Mouse (Mus musculus) heart, postnatal 10 days (tissue): ENCODE results near the gene Hsd17b1. TPM values are rescaled to one million over a fixed set of nuclear protein-coding genes. Genes with fewer than 3 reads are reported as not detected.

ENCODE experiments used
- DNase-seq, 2 experiments: peaks; one replicate each; pipeline ENCODE4 v3.0.0; 2021
- intact Hi-C: fragments of 180-260 bp; cut with DNase I; formaldehyde crosslinking; loops from one replicate; pipeline ENCODE4 v1.15.1; 2025
- total RNA-seq, 2 experiments: library from RNA; stranded (reverse); gene quantifications; 2 replicates each; pipeline ENCODE4 v1.2.3; 2021

The Hsd17b1 gene
- total RNA-seq, 2 experiments from 2014 or later, result 0.45 TPM; not detected in 1

DNA sequence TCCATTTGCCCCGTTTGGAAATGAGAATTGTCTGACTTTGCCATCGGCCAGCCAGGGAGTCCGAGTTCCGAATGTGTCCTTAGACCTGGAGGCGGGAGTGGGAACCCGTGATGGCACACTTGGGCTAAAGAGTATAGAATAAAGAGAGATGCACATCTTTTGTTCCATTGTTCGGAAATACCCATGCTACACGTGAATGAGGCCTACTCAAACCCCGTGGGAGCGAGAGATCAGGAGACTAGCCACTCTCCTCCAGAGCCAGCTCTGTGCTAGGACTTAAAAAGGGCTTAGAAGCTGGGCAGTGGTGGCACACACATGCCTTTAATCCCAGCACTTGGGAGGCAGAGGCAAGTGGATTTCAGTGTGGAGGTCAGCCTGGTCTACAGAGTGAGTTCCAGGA is 18.7 kb upstream of the Hsd17b1 start:
- no peak for DNase-seq
- intact Hi-C loops, result no loop called here

DNA sequence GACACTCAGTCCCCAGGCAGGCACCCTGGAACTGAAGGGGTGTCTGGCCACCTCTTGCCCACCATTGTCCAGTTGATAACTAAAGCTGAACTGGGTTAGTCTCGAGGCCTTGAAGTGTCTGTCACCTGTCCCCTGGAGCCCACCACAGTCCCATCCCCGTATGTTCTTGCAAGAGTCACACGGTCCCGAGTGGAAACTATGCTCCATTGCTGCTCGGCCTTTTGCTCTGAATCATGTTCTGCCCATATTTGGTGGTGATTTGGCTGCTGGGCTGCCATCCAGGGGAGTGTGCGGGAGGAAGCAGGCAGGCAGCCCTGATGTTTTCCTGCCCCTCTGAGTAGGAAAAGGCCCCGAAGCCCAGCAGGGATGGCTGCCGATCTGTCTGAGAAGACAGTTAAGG is 18.1 kb upstream of the Hsd17b1 start:
- intact Hi-C loops, result loop anchor here (2.0 to 10.0 kb wide), 2 partner anchors 51 to 345 kb away; partner anchors contain the start of genes Atp6v0a1, Hspb9 and Kat2a
- peak; percentile 87 for DNase-seq

DNA sequence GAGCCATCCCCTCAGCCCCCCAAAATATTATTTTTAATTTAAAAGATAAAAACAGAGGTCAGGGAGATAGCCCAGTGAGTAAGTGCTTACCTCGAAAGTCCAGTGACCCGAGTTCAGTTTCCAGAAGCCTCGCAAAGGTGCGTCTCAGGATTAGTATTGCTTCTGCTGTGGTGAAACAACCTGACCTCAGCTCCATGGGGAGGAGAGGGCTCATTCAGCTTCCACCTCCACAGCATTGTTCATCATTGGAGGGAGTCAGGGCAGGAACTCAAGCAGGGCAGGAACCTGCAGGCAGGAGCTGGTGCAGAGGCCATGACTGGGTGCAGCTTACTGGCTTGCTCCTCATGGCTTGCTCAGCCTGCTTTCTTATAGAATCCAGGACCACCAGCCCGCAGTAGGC is 17.2 kb upstream of the Hsd17b1 start:
- DNase-seq, result no peak
- intact Hi-C loops, result loop anchor here (2.0 to 10.0 kb wide), 2 partner anchors 52 to 346 kb away; partner anchors contain the start of genes Atp6v0a1, Hspb9 and Kat2a

DNA sequence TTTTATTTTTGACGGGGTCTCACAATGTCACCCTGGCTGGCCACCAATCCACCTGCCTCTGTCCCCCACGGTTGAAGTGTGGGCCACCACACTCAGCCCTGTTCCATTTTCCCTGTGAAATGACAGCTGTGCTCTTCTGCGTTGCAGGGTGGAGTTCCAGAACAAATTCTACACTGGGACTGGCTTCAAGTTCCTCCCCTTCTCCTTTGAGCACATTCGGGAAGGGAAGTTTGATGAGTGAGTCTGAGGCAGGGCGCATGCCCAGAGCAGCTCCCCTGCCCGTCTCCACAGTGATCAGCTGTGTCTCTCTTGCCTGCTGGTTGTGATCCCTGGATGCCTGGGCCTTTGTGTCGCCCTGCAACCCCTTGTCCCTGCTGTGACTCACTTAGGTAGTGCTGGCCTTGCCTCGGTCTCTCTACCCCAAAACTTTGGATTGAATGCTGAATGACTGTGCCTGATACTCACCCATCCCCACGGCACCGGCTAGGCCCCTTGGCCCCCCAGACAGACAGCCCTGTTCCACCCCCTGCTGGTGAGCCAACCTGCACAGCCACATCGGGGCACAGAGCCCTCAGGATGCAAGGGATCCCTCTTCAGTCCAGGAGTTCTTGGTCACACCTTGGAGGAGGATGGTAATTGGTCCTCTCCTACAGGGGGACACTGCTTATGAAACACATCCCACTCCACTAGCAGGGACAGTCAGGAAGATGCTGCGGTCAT is 15.9 kb upstream of the Hsd17b1 start:
- intact Hi-C loops, result loop anchor here (10.0 kb wide), 1 partner anchor 348 kb away; the partner anchor contains the start of genes Hspb9 and Kat2a
- DNase-seq, result peak; percentile 75 to 79

DNA sequence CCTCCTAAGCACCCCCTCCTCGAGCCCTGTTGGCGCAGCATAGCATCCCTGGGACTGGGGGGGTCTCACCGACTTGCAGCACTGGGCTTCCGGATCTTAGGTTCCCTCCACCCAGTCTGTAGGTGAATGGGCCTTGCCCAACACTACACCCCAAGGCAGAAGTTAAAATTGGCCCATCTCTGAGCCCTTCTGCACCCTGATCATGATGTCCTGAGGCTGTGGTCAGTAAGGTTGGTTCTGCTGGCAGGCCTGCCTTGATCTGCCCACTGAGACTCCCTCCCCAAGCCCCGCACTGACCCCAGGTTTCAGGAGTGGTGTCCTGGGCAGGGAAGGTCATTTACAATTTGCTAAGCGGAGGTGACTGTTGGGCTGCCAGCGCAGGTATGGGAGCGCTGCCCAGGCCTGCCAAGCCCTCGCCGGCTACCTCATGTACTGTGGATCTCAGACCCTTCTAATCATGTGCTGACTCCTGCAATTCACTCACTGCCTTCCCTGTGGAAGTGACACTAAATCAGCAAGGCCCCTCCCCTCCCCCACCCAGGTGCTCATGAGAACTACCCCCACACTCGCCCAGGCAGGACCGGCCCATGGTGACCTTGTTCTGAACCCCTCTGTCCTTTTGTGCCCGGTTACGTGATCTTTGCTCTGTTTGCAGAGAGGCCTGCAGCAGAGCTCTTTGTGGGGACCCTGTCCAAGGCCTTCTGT is 15.1 kb upstream of the Hsd17b1 start:
- intact Hi-C loops, result loop anchor here (10.0 kb wide), 1 partner anchor 348 kb away; the partner anchor contains the start of genes Hspb9 and Kat2a
- DNase-seq, result peak in 1 of 2 experiments; percentile 72

DNA sequence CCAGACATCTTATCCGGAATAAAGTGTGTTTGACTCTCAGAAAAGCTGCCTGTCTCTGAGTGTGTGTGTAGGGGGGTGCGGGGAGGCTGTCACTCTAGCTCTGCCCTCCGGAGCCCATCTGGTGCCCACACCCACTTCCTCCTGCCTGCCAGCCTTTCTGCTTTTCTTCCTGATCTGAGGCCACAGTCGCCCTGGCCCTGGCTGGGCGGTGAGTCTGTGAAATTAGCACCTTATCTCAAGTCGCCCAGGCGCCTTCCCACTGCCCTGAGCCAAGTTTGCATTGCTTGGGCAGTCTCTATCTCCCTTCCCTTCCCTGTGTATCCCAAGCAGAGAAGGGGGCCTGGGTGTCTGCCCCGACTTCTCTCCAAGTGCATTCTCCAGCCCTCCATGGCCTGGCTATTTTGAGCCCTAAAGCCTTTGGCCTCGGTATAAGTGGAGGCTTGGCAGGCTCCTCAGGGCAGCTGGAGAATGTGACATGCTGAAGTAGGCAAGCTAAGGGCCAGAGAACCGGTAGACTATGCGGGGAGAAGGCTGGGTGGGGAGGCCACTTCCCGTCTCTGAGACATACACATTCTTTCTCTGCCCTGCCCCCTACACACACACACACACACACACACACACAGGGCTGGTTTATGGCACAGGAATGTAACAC is 14.4 kb upstream of the Hsd17b1 start:
- peak; percentile 88 to 92 for DNase-seq
- intact Hi-C loops, result loop anchor here (10.0 kb wide), 1 partner anchor 349 kb away; the partner anchor contains the start of genes Hspb9 and Kat2a

DNA sequence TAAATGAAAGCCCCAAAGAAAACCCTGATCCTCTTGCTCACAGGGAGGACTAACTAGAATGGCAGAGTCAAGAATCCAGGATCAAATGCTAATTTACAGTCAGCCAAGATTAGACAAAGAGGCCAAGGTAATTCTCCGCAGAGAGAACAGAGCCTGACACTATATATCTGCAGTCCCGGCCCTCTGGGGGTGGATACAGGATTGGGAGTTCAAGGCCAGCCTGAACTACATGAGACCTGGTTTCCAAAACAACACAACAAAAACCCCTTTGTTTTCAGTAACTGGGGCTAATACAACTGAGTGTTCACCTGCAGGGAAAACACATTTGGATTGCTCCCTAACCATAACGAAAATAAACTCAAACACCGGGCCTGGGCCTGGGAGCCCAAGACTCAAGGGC is 13.7 kb upstream of the Hsd17b1 start:
- intact Hi-C loops, result loop anchor here (10.0 kb wide), 1 partner anchor 350 kb away; the partner anchor contains the start of genes Hspb9 and Kat2a
- DNase-seq, result no peak

DNA sequence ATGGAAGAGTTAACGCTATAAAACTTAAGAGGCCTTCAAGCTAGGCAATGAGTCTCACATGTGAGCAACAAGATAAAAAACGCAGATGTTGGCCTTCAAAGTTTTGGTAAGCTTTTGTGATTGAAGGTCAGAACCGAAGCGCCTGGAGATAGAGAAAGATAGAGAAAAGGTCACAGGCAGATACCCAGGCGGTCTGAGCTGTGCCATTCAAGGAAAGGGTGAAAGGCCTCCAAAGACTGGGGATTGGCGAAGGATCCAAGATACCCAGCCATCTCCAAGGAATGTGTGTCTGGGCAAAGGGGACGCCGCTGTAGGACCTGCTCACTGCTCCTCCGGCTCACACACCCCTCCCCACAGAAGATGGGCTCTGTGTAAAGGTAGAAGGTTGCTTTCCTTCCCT is 13.2 kb upstream of the Hsd17b1 start:
- DNase-seq, result no peak
- intact Hi-C loops, result loop anchor here (10.0 kb wide), 1 partner anchor 350 kb away; the partner anchor contains the start of genes Hspb9 and Kat2a

DNA sequence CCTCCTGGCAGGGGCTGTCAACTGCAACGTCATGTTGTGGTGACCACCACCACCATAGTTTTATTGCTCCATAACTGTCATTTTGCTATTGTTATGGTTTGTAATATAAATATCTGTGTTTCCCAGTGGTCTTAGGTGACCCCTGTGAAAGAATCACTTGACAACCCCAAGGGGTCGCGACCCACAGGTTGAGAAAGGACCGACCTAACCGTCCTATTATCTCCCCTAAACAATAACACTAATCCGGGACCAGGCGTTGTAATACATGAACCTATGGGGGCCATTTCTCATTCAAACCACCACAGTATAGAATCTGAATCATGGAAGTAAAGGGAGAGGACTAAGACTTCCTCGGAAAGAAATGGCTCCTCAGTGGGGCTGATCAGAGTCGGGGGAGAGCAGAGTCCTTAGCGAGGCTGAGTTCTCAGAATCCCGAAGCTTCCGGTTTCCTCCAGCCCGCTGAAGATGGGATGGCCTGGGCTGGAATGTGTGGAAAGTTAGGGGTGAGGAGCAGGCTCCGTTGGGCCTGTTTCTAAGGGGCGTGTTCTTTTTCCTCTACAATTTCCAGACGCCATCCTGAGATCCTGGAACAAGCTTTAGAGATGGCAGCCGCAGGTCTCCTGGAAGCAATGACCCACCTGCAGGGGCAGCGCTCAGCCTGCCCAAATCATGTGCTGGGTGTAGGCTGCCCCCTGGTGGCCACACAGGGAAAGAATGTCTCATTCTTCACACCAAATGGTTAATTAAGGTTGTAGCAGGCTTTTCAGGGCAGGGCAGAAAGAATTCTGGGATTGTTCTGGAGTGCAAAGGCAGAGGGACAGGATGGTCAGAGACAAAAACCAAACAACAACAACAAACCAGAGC is 11.4 kb upstream of the Hsd17b1 start:
- intact Hi-C loops, result loop anchor here (1.0 to 10.0 kb wide), 3 partner anchors 84 to 352 kb away; partner anchors contain the start of genes Hspb9 and Kat2a
- DNase-seq, result peak; percentile 90 to 92

DNA sequence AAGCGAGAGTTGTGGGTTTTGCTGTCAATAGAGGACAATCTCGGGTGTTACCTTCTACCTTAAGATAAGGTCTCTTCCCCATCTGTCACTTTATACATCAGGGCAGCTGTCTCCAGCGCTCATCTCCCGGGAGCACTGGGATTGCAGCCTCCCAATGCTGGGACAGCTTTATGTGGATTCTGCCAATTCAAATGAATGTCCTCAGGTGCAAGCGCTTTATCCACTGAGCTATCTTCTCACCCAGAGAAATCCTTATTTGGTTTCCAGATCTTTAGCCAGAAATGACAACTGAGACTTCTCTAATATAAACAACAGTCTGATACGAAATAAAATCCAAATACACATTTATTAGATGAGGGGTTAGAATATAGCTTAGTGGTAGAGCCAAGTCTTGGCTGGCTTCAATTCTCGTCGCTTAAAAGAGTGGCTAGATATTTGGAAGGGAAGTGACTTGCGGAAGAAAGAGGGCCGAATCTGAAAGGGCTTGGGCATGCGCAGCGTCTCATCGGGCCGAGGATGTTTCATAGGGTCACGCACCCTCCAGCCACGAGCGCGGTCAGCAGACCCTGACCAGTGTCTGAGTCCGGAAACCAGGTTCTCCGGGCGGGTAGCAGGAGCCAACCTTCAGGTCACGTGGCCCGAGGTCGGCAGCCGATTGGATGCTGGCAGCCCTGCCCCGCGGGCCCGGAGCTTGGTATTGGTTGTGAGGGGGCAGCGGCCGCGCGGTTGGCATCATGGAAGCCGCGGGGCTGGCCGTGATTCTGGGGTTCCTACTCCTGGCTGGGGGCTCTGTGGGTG is 8.6 kb upstream of the Hsd17b1 start, which contains the start of gene Naglu:
Gene Naglu (plus strand): TSS at position 622 of the 798 bp plus-strand sequence.
- intact Hi-C loops, result loop anchor here (10.0 kb wide), 1 partner anchor 355 kb away; the partner anchor contains the start of genes Hspb9 and Kat2a
- DNase-seq, result peak; percentile 97

DNA sequence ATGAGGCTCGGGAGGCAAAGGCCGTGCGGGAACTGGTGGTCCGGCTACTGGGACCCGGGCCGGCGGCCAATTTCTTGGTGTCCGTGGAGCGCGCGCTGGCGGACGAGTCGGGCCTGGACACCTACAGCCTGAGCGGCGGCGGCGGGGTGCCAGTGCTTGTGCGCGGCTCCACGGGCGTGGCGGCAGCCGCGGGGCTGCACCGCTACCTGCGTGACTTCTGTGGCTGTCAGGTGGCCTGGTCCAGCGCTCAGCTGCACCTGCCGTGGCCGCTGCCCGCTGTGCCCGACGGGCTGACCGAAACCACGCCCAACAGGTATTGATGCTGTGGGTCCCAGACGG is 8.1 kb upstream of the Hsd17b1 start:
- intact Hi-C loops, result no loop called here
- DNase-seq, result no peak

DNA sequence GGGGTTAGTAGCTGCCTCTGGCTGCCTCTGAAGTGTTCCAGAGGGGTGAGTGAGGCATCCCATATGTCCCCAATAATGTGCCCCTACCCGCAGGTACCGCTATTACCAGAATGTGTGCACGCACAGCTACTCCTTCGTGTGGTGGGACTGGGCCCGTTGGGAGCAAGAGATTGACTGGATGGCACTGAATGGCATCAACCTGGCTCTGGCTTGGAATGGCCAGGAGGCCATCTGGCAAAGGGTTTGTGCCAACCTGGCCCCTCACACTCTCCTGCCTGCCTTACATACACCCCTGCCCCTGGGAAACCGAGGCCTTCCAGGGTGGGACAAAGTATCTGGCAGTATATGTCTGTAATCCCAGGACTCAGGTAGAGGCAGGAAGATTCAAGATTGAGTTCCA is 7.2 kb upstream of the Hsd17b1 start:
- DNase-seq, result no peak
- intact Hi-C loops, result no loop called here

DNA sequence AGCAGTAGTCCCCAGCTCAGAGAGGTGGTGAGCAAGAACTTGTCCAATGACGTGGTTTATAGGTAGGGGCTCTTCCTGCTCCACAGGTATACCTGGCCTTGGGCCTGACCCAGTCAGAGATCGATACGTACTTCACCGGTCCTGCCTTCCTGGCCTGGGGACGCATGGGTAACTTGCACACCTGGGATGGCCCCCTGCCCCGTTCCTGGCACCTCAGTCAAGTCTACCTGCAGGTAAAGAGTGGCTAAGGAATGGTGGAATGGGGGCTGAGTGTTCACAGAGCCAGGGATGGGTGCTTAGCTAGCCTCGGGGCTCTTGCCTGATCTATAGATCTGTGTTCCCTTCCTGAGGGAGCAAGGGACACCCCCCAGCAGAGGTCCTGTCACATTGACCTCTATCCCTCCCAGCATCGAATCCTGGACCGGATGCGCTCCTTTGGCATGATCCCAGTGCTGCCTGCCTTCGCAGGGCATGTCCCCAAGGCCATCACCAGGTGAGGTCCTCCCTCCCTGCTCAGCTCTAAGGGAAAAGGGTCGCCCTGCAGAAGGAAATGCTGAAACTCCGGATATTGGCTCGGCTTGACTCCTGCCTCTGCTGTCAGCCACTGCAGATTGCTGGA is 6.3 kb upstream of the Hsd17b1 start:
- intact Hi-C loops, result no loop called here
- no peak for DNase-seq

DNA sequence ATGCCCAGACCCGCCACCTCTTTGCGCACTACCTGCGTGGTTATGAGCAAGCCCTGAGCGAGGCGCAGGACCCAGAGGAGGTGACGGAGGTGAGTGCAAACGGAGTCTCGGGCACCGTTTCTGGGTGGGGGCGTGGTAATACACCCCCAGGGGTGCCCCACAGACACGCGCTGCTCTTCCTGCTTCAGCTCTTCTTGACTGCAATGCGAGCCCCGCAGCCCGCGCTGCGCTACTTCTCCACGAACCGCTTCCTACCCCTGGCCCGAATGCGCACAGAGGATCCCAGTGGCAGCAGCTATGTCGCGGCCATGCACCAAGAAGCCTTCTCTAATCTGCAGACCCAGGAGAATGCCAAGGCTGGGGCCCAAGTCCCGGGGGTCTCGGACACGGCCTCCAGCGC is 1.5 kb downstream of the Hsd17b1 start:
- intact Hi-C loops, result no loop called here
- DNase-seq, result no peak

DNA sequence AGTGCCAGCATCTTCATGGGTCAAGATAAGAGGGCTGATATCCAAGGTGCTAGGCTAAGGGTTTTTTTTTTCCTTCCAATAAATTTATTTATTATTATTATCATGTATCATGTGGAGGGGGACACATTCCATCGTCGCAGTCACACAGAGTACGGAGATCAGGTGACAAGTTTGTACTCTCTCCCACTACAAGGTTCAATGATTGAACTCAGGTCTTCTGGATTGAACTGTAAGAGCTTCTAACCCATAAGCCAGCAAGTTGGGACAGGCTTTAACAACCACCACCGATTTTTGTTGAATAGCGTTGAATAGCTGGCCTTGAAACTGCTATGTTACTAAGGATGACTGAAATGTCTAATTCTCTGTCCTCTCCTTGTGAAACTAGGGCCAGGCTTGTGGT is 2.2 kb downstream of the Hsd17b1 start:
- intact Hi-C loops, result no loop called here
- DNase-seq, result no peak

DNA sequence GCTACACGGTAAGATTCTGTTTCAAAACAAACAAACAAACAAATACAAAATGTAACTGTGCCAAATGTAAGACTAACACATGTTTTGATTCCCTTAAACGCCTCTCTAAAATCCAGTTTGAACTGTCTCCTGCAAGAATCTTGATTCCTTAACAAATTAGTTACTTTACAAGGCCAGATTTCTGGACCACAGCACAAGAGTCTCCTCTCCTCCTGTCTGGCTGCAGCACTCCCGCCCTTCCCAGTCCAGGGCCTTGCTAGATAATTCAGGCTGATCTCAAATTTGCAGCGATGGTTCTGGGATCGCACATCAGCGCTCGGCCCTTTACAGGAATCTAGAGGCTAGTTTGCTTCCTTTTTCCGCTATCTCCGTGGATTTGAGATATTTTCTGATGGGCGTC is 3.4 kb downstream of the Hsd17b1 start:
- intact Hi-C loops, result loop anchor here (1.0 kb wide), 1 partner anchor 94 kb away; the partner anchor contains the start of gene Ccr10
- peak in 1 of 2 experiments; percentile 23 for DNase-seq

DNA sequence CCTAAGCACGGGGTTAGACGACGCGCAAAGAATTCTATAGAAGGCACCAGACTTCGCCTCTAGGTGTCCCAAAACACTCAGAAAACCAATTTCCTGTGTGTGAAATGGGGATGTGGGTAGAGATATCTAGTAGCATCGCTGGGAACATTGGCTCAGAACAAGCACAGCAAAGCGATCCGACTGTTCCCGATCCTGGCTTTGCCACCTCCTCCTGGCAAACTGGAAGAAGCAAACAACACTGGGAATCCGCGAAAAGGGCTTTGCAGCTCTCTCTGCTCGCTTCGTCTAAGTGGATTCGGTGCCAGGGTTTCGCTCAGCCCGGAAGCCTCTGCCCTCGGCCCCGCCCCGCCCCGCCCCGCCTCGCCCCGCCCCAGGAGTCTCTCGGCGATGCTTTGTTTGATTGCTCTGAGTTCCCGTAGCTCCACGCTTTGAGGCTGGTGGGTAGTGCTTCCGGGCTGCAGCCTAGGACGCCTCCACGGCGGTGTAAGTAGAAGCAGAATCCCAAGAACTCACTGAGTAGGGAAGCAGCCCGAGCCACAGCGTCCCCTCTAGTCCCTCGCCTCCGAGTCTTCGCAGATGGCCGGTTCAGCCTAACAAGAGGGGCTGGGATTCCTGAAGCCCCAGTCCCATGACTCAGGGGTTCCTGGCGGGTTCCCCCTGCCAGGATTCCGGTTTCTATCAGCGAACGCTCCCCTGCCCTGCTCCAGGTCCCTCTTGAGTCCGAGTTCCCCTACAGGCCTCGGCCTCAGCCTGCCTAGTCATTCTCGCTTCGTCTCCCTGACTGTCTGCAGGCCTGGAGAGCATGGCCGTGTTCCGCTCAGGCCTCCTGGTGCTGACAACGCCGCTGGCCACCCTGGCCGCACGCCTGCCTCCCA is 4.2 kb downstream of the Hsd17b1 start, which contains the start of gene Coasy:
Gene Coasy (plus strand): TSS at position 358 of the 875 bp plus-strand sequence.
- intact Hi-C loops, result loop anchor here (1.0 kb wide), 1 partner anchor 93 kb away; the partner anchor contains the start of gene Ccr10
- DNase-seq, result peak; percentile 90
